Mouse (Mus musculus) frontal cortex, adult 2 months (tissue): Measurements from ENCODE around the gene Rps13. TPM values are rescaled to one million over a fixed set of nuclear protein-coding genes. Genes with fewer than 3 reads are reported as not detected.

ENCODE experiments used
- DNase-seq, 2 experiments: peaks; one replicate each; pipeline ENCODE4 v3.0.0; 2022; ENCODE audit warnings: low spot score in 1 of 2; ENCODE audit errors: extremely low spot score in 1 of 2
- polyA plus RNA-seq: library from polyadenylated mRNA; depleted of rRNA; stranded (reverse); fragments of >200 nt; gene quantifications from 2 replicates; pipeline ENCODE4 v1.2.3, GENCODE M21; 2012; rRNA removed

Gene Rps13
- polyA plus RNA-seq, 1 experiment: 539 TPM

- DNase-seq: no peak
These were observed 39.0 kb downstream of the Rps13 start for GRCm38 (mm10) chr7:116294961-116295360.

GRCm38 (mm10) chr7:116292377-116292776 lies 41.6 kb downstream of the Rps13 start:
- no peak for DNase-seq

GRCm38 (mm10) chr7:116290559-116290958 lies 43.4 kb downstream of the Rps13 start:
- no peak for DNase-seq

GRCm38 (mm10) chr7:116288996-116289395 lies 45.0 kb downstream of the Rps13 start:
- DNase-seq: no peak

- DNase-seq: no peak
These were observed 46.0 kb downstream of the Rps13 start for GRCm38 (mm10) chr7:116287959-116288358.

GRCm38 (mm10) chr7:116286611-116287355 lies 47.2 kb downstream of the Rps13 start:
- DNase-seq: no peak

- no peak for DNase-seq
These were observed 47.8 kb downstream of the Rps13 start for GRCm38 (mm10) chr7:116286173-116286572.

GRCm38 (mm10) chr7:116285216-116285615 lies 48.8 kb downstream of the Rps13 start:
- no peak for DNase-seq

- DNase-seq: peak in 1 of 2 experiments; percentile 28
These were observed 51.2 kb downstream of the Rps13 start for GRCm38 (mm10) chr7:116282755-116283154.

Other genes with a start within 250 kb of the Rps13 start
- 0.44 and 0.74 TPM in 2 replicates for gene Gm4353, start 249.6 kb downstream of the Rps13 start, polyA plus RNA-seq
- gene Plekha7, start 25.8 kb downstream of the Rps13 start, polyA plus RNA-seq: 23.9 and 28.3 TPM in 2 replicates
- 15.2 and 16.9 TPM in 2 replicates for gene Pik3c2a, start 109.3 kb upstream of the Rps13 start, polyA plus RNA-seq
- 17.3 and 18.6 TPM in 2 replicates for gene Nucb2, start 170.2 kb upstream of the Rps13 start, polyA plus RNA-seq